Mouse (Mus musculus): ENCODE measurements around the gene Olfr92. TPM values are rescaled to one million over a fixed set of nuclear protein-coding genes. Genes with fewer than 3 reads are reported as not detected.

Gene Olfr92
- polyA plus RNA-seq, 1 experiment = not detected

DNA sequence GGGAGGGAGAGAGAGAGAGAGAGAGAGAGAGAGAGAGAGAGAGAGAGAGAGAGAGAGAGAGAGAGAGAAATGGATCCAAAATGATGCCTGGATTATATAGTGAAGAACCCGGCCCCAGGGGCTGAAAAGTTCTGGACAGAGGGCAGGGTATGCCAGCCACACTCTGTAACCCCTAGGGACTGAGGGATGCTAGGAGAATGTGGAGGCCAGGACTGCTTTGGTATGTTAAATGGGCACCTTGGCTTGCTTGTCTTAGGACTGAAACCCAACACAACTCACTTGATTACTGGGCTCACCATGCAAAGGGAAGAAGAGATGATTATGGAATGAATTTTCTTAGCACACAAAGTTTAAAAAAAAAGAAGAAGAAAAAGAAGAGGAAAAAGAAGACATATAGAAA, 41.7 kb downstream of the Olfr92 start:
- TF ChIP-seq POLR2A (IDR thresholded peaks at IDR 0.05; ENCODE audit: borderline replicate concordance, extremely low read depth, insufficient read depth, insufficient read length, poor library complexity, severe bottlenecking) = no peak
- TF ChIP-seq CTCF (IDR thresholded peaks at IDR 0.05; ENCODE audit: borderline replicate concordance, extremely low read depth, insufficient read depth, insufficient read length) = no peak
- DNase-seq (ENCODE audit: low read depth) = no peak

DNA sequence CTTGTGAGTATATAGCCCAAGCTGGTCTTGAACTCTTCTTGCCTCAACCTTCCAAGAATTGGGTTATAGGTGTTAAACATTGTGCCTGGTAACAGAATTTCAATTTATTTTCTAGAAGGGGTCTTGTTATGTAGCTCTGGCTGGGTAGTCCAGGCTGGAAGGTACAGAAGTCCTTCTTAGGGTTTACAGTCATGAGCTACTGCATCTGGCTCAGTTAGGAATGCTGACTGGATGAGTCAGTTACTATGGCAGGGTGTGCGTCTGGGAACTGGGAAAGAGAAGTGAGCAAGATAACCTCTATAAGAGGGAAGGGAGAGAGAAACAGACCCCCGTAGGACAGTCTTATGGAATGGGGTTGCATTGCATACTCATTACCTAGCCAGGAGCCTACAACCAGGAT, 44.1 kb downstream of the Olfr92 start:
- TF ChIP-seq POLR2A (IDR thresholded peaks at IDR 0.05; ENCODE audit: borderline replicate concordance, extremely low read depth, insufficient read depth, insufficient read length, poor library complexity, severe bottlenecking) = no peak
- no peak for TF ChIP-seq CTCF (IDR thresholded peaks at IDR 0.05; ENCODE audit: borderline replicate concordance, extremely low read depth, insufficient read depth, insufficient read length)
- no peak for DNase-seq (ENCODE audit: low read depth)

DNA sequence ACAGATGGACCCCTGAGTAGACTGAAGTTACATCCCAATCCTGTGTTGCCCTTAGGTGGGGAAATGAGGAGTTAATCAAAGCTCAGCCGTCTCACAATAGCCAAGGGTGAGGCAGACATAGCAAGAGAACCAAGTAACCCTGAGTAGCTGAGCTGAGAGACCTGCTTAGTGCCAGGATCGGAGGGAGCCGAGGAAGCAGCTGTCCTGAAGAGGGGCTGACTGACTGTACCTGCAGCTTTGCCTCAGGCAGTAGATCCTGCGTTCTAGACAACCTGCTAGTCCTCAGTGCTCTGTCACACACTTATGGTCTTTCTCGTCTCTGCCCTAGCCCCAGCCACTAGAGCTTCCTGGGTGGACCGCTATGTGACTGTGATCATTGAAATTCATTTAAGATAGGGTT, 44.7 kb downstream of the Olfr92 start:
- DNase-seq (ENCODE audit: low read depth) = no peak
- no peak for TF ChIP-seq CTCF (IDR thresholded peaks at IDR 0.05; ENCODE audit: borderline replicate concordance, extremely low read depth, insufficient read depth, insufficient read length)
- no peak for TF ChIP-seq POLR2A (IDR thresholded peaks at IDR 0.05; ENCODE audit: borderline replicate concordance, extremely low read depth, insufficient read depth, insufficient read length, poor library complexity, severe bottlenecking)

DNA sequence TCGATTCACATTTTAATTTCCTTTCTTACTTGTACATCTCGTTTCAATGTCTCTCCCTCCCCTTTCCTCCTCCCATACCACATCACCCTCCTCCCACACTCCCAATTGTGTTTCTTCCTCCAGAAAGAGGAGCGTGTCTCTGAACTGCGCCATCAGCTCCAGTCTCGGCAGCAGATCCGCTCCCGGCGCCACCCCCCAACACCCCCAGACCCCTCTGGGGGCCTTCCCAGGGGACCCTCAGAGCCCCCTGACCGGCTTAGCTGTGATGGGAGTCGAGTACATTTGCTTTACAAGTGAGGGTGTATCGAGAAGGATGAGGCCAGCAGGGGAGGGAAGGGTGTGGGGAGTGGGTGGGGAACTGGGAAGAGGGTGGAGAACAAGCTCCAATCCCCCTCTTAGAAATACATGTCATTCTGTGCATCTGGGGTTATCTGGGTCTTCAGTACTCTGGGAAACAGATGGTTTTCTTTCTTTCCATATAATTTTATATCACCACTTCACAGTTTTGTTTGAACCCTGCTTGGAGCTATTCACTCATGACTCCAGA, 47.1 kb downstream of the Olfr92 start:
- DNase-seq (ENCODE audit: low read depth) = peak; percentile 51
- no peak for TF ChIP-seq POLR2A (IDR thresholded peaks at IDR 0.05; ENCODE audit: borderline replicate concordance, extremely low read depth, insufficient read depth, insufficient read length, poor library complexity, severe bottlenecking)
- no peak for TF ChIP-seq CTCF (IDR thresholded peaks at IDR 0.05; ENCODE audit: borderline replicate concordance, extremely low read depth, insufficient read depth, insufficient read length)

DNA sequence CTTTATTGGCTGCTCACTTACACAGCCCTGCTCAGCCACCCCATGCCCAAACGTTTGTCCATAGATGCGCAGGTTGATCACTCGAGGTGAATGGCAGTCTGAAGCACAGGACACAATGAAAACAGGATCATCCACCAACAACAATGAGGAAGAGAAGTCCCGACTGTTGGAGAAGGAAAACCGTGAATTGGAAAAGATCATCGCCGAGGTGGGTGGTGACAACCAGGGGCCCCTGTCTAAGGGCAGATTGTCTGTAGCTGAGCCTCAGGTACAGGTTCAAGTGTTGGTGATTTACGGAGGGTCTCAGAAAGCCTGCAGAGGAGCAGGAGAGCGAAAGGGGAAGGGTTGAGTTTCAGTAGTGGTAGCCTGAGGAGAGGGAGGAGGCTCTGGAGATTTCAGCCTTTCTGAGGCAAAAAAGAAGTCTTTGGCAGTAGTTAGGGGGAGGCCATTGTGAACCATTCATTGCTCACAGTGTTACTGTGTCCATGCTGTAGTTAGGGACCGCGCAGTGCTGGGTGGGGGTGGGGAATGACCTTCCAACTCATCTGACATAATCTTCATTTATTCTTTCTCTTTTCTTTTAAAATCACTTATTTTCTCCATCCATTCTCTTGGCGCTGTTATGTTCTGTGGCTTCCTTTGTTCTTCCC, 47.7 kb downstream of the Olfr92 start:
- peak; percentile 55 for DNase-seq (ENCODE audit: low read depth)
- TF ChIP-seq POLR2A (IDR thresholded peaks at IDR 0.05; ENCODE audit: borderline replicate concordance, extremely low read depth, insufficient read depth, insufficient read length, poor library complexity, severe bottlenecking) (no peak), CTCF (IDR thresholded peaks at IDR 0.05; ENCODE audit: borderline replicate concordance, extremely low read depth, insufficient read depth, insufficient read length) (no peak)

DNA sequence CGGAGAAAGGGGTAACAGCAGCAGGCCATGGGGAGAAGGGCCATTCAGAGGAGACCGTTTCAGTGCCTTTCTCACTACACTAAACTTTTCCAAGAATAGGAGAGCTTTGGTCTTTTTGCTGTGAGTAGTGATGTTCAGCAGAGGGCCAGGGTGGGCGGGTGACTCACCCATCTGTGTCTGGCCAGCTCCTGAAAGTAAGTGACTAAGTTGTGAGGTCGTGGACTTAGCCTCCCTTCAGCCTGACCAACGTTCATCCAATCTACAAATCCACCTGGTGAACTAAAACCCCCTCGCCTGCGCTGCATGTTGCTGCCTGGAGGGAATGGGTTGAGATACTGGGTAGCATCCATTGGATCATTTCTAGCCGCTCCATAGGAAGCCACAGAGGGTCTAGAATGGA, 49.8 kb downstream of the Olfr92 start:
- DNase-seq (ENCODE audit: low read depth) = no peak
- TF ChIP-seq POLR2A (IDR thresholded peaks at IDR 0.05; ENCODE audit: borderline replicate concordance, extremely low read depth, insufficient read depth, insufficient read length, poor library complexity, severe bottlenecking) (no peak), CTCF (IDR thresholded peaks at IDR 0.05; ENCODE audit: borderline replicate concordance, extremely low read depth, insufficient read depth, insufficient read length) (no peak)

DNA sequence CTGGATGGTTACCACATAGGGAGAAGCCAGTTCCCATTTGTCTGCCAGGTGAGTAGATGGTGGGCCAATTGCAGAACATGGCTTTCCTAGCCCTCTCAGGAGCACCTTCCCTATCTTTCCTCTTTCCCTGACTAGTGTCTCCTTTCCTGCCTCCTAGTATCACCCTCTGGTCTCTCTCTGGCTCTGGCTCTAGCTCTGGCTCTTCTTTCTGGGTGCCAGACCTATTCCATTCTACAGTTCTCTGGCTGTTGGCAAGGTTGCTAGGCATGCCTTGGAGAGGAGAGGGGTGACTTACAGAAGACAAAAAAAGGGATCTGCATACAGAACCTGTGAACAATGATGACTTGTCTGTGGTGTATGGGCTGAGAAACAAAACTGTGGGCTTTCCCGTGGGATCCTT, 52.0 kb downstream of the Olfr92 start:
- no peak for DNase-seq (ENCODE audit: low read depth)
- TF ChIP-seq CTCF (IDR thresholded peaks at IDR 0.05; ENCODE audit: borderline replicate concordance, extremely low read depth, insufficient read depth, insufficient read length) = no peak

DNA sequence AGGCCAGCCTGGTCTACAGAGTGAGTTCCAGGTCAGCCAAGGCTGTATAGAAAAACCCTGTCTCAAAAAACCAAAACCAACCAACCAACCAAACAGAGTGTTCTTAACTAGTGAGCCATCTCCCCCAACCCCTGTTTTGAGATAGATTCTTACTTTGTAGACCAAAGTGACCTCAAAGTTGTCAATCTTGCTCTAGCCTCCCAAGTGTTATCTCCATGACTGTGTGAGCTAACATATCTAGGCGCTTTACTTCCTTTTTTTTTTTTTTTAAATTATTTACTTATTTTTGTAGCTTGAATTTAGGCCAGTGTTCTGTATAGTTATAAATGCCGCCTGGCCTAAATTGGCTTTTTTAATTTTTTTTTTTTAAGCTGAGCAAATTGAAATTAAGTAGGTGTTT, 53.9 kb downstream of the Olfr92 start:
- DNase-seq (ENCODE audit: low read depth) = no peak
- TF ChIP-seq CTCF (IDR thresholded peaks at IDR 0.05; ENCODE audit: borderline replicate concordance, extremely low read depth, insufficient read depth, insufficient read length) (no peak), POLR2A (IDR thresholded peaks at IDR 0.05; ENCODE audit: borderline replicate concordance, extremely low read depth, insufficient read depth, insufficient read length, poor library complexity, severe bottlenecking) (no peak)

DNA sequence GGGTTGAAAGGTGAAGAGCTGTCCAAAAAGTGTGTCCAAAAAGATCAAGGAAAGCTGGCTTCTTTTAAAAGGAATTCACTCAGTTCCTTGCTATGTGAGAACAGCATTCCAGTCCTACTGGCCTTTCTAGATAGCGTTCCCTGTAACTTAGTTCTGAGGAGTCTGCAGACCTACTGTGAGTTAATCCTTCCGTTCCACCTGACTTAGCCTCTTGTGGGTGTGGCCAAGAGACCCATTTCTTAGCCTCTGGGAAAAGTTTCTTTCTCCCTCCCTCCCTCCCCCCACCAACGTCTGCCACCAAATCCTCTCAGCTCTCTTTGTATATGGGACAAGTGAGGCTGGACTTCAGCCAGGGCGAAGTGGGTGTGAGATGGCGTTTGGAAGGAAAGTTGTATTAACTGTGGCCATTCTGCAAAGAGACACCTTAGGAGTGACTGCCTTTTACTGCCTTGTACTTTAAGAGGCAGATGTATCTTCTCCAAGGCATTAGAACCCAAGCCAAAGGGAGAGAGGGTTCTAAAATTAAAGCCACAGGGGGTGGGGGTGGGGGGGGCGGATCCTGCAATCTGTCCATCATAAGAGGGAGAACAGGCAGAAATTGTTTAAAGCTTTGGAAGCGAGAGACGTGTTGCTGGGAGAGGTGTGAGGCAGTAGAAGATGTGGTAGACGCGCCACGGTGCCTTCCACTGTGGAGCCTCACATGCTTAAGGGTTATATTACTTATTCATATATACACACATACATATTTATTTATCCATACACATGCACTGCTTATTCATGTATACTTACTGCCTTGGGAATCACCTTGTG, 56.0 kb downstream of the Olfr92 start:
- TF ChIP-seq CTCF (IDR thresholded peaks at IDR 0.05; ENCODE audit: borderline replicate concordance, extremely low read depth, insufficient read depth, insufficient read length) = no peak
- TF ChIP-seq POLR2A (IDR thresholded peaks at IDR 0.05; ENCODE audit: borderline replicate concordance, extremely low read depth, insufficient read depth, insufficient read length, poor library complexity, severe bottlenecking) = no peak
- peak; percentile 75 for DNase-seq (ENCODE audit: low read depth)

DNA sequence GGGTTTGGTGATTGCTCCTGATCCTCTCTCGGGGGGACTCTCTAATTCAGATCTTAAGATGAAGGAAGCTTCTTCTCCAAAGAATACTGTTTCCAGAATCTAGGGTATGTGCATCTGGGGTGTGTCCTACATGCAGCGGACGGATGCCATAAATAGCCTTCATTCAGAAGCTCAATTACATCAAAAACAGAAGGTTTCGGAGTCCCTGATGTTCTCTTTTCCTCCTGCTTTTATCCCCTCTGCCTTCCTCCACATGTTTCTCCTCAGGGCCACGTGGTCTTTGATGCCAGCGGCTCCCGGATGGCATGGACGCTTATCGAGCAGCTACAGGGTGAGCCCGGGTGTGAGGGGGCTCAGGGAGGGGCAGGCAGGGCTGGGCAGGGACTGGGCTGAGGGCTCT, 56.8 kb downstream of the Olfr92 start:
- TF ChIP-seq CTCF (IDR thresholded peaks at IDR 0.05; ENCODE audit: borderline replicate concordance, extremely low read depth, insufficient read depth, insufficient read length) (no peak), POLR2A (IDR thresholded peaks at IDR 0.05; ENCODE audit: borderline replicate concordance, extremely low read depth, insufficient read depth, insufficient read length, poor library complexity, severe bottlenecking) (no peak)
- no peak for DNase-seq (ENCODE audit: low read depth)

DNA sequence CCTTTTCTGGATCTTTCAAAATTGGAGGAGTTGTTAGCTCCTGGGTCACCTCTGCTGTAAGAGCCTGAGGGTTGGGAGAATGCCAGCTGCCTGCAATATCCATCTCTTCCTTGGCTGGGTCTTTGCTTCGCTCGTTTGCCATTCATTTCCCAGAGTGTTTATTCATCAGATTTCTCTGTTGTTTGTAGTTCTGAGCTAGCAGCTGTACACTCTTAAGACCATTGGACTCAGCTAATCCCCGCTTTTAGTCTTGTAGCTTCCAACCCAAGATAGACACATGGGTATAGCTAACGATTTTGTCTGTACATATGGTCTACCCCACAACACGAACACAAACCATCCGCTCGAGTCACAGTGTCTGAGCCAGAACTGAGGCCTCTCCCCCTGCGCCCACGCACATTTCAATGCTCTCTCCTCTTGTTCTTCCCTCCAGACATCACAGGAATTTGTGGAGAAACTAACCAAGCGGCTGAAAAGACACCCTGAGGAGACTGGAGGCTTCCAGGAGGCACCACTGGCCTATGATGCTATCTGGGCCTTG, 57.7 kb downstream of the Olfr92 start:
- TF ChIP-seq CTCF (IDR thresholded peaks at IDR 0.05; ENCODE audit: borderline replicate concordance, extremely low read depth, insufficient read depth, insufficient read length) (no peak), POLR2A (IDR thresholded peaks at IDR 0.05; ENCODE audit: borderline replicate concordance, extremely low read depth, insufficient read depth, insufficient read length, poor library complexity, severe bottlenecking) (no peak)
- peak; percentile 64 for DNase-seq (ENCODE audit: low read depth)
